Mouse (Mus musculus) midbrain, embryonic 10.5 days (tissue): Measurements from ENCODE around the gene Zswim3. TPM values are rescaled to one million over a fixed set of nuclear protein-coding genes. Genes with fewer than 3 reads are reported as not detected.
"Not testable (repeated sequence)": the region's sequence is repeated elsewhere in the genome, so short reads cannot be mapped to it uniquely, and the experiment has no call there.

Experiments
- DNase-seq: peaks from one replicate; pipeline ENCODE4 v3.0.0-alpha.2; 2017; ENCODE audit warnings: low spot score
- H3K27ac ChIP-seq: fragments of 300-500 bp; sonication (generic); replicated peaks from 2 replicates; pipeline ENCODE4 v1.5.1; 2016; ENCODE audit warnings: mild to moderate bottlenecking
- H3K27me3 ChIP-seq: fragments of 300-500 bp; sonication (generic); 2 replicates; pipeline ENCODE4 v1.6.1; 2016; ENCODE audit warnings: low read depth, mild to moderate bottlenecking; ENCODE audit not compliant: poor library complexity, severe bottlenecking
- H3K36me3 ChIP-seq: fragments of 300-500 bp; sonication (generic); 2 replicates; pipeline ENCODE4 v1.6.1; 2016; ENCODE audit warnings: mild to moderate bottlenecking, moderate library complexity
- H3K4me1 ChIP-seq: fragments of 300-500 bp; sonication (generic); 2 replicates; pipeline ENCODE4 v1.6.1; 2016
- H3K4me3 ChIP-seq: fragments of 300-500 bp; sonication (generic); 2 replicates; pipeline ENCODE4 v1.5.1; 2016; ENCODE audit warnings: mild to moderate bottlenecking, moderate library complexity
- H3K9me3 ChIP-seq: fragments of 300-500 bp; sonication (generic); replicated peaks from 2 replicates; pipeline ENCODE4 v1.6.1; 2016; ENCODE audit warnings: mild to moderate bottlenecking
- WGBS: fragments of 180-500 bp; shearing (Covaris S2); methylation state at CpG from one replicate; pipeline ENCODE4 v1.1.7; 2016; 5-methylcytosine and 5-hydroxymethylcytosine counted together
- polyA plus RNA-seq: library from polyadenylated mRNA; unstranded; fragments of >200 nt; fragmentation: Nextera tagmentation; extraction: Ambion mirVana; gene quantifications from 2 replicates; pipeline ENCODE4 v1.2.1, GENCODE M21; 2016

The Zswim3 gene
- polyA plus RNA-seq, 1 experiment from 2014 or later, result 9.7 TPM

DNA sequence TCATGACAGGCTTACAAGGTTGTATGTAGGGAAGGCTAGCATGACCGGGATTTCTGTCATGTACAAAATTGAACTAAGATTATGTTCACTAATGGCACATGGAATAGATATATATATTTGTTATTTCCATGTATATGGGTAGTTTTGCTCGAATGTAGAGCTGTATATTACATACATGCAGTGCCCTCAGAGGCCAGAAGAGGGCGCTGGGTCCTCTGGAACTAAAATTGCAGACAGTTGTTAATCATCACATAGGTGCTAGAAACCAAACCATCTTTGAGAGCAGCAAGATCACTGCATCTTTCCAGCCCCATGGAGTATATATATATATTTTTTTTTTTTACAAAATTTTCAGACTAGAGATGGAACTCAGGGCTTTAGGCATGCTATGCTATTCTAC is 40.9 kb downstream of the Zswim3 start:
- Histone ChIP-seq H3K27ac (no peak overlapping the region), H3K4me1 (no peaks in the 10 kb centered on the region), H3K36me3 (peaks cover 63% of the 10 kb centered on the region), H3K9me3 (0 out of 2 replicates have a peak, but pooled peaks cover 3% of the 10 kb centered on the region), H3K4me3 (no peak overlapping the region), H3K27me3 (no peaks in the 10 kb centered on the region)
- no peak for DNase-seq
- WGBS, result 55% methylated on average over 3 of the region's 3 CpGs

DNA sequence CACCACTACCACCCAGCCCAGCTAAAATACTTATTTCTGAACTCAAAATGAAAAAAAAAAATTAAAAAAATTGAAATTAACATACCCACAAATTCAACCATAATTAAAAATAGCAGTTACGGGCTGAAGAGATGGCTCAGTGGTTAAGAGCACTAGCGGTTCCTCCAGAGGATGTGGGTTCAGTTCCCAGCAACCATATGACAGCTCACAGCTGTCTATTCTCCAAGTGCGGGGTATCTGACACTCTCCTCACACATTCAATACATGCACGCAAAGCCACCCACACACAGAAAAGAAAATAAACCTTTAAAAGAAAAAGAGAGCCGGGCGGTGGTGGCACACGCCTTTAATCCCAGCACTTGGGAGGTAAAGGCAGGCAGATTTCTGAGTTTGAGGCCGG is 45.2 kb downstream of the Zswim3 start:
- Histone ChIP-seq H3K4me1 (peaks cover 5% of the 10 kb centered on the region), H3K9me3 (0 out of 2 replicates have a peak, but pooled peaks cover 3% of the 10 kb centered on the region), H3K27me3 (peaks cover 4% of the 10 kb centered on the region; the same call in 1 of the 2 replicates), H3K27ac (no peak overlapping the region), H3K4me3 (no peak overlapping the region), H3K36me3 (peaks cover 77% of the 10 kb centered on the region)
- WGBS, result 89% methylated on average over 8 of the region's 8 CpGs
- DNase-seq, result no peak

DNA sequence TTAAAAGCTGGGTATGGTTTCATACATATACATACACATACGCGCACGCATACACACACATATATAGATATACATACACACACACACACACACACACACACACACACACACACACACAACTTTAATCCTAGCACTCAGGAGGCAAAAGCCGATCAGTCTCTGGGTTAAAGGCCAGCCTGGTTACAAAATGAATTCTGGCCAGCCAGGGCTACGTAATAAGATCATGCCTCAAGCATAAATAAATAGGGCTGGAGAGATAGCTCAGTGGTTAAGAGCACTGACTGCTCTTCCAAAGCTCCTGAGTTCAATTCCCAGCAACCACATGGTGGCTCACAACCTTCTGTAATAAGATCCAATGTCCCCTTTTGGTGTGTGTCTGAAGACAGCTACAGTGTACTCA is 50.7 kb downstream of the Zswim3 start:
- H3K36me3 ChIP-seq, result peaks cover 41% of the 10 kb centered on the region
- H3K9me3 ChIP-seq, DNase-seq, H3K27ac ChIP-seq: not testable (repeated sequence)
- WGBS, result 79% methylated on average over 5 of the region's 5 CpGs
- peaks cover 51% of the 10 kb centered on the region for H3K27me3 ChIP-seq
- H3K4me1 ChIP-seq, result peaks cover 45% of the 10 kb centered on the region
- H3K4me3 ChIP-seq, result peak overlapping the region; percentile 75; the same call in 1 of the 2 replicates

DNA sequence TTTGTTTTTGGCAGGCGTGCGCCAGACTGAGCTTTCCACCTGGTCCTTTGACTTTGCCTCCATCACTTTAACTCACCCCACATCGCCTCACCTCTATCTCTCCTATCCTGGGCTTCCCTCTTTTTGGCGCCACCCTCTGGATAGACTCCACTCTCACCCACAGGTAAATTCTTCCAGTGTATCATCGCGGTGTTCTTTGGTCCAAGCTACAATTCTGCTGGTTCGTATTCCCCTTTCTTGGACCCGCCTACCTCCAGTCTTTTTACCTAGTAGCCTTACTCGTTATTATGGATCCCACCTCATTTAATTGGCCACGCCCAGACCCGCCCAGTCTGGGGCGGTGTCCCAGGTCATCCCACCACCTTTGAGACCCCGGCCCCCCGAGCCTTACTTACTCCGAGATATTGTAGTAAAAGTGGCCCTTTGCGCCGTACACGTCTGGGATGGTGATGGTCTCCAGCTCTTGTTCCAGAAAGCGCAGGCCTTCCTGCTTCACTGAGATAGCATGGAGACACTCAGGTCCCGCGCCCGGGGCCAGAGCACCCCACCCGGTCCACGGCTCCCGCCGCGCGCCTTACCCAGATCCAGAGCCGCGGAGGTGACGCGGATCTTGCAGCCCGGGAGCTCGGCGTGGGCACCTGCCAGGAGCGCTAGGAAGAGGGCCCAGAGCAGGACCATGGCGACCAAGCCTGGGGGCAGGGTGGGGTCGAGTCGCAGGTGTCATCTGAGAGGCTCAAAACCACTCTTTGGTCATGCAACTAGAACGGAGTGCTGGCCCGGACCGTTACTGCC is 51.6 kb downstream of the Zswim3 start:
- peaks cover 31% of the 10 kb centered on the region for H3K36me3 ChIP-seq
- H3K4me3 ChIP-seq, result peak overlapping the region; percentile 75
- peaks cover 51% of the 10 kb centered on the region for H3K27me3 ChIP-seq
- peak overlapping the region; percentile 85 for H3K27ac ChIP-seq
- WGBS, result 1% methylated on average over 42 of the region's 42 CpGs
- DNase-seq, result peak; percentile 47
- H3K9me3 ChIP-seq, result no peaks in the 10 kb centered on the region
- peaks cover 45% of the 10 kb centered on the region for H3K4me1 ChIP-seq

DNA sequence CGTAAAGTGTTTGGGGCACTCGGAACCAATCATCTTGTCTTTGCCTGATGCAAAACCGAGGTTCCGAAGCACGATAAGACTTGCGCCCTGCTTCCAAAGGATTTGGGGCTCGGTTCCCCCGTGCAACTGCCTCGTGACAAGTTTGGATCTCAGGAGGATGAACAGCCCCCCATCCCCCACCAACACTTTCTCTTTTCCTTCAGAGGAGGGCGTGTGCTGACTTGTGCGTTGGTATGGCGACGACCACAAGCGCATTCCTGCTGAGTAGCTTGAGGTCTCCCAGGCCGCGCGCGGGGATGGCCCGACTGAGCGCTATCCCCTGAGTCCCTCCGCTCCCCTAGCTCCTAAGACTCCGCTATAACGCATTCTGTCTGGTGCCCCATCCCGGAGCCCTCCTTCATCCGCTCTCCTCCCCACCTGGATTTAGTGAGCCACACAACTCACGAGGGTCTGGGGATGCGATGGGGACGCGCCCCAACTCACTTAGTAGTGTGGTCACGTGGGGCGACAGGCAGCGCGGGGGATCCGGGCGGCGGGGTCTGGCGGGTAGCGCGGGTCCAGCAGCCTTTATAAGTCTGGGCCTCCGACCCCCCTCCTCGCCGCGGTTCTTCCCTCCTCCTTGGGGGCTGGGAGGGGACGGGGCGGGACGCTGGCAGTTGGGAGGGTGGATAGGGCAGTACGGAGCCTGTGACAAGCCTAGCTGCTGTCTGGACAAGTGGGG is 52.4 kb downstream of the Zswim3 start, which contains the start of gene Pltp:
Gene Pltp (minus strand): TSS at position 611 of the 721 bp plus-strand sequence.
- H3K4me3 ChIP-seq, result peak within 1 kb of the TSS; percentile 75

DNA sequence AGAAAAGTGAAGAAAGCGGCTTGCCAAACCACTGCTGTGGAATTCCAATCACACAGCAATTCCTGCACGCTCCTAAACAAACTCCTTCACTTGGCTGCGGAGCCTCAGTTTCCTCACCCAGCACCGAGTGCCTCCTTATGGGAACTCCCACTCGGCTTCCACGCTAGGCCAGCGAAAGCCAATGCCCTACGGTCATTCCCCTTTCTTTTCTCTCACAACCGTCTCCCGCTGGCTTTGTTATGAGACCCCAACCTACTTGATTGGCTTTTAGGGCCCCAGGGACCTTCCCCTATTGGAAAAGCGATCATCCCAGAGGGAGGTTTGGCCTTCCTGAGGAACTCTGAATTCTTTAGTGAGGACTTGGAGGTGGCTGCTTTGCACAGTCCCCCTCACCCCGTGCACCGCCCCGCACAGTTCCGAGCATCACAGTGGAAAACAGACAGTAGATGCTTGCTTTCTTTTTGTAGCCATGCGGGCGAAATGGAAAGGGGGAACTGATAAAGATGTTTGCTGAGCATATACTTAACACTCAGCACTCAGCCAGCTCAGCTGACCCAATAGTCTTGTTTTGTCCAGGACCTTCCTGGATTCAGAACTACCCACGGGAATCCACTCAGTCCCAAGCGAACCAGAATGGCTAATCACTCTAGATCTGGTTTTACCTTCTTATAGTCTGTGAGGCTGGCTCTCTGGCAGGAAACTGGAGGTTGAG is 53.1 kb downstream of the Zswim3 start:
- Histone ChIP-seq H3K36me3 (peaks cover 16% of the 10 kb centered on the region), H3K4me1 (peaks cover 57% of the 10 kb centered on the region), H3K9me3 (no peaks in the 10 kb centered on the region), H3K4me3 (peak overlapping the region; percentile 75), H3K27me3 (peaks cover 51% of the 10 kb centered on the region), H3K27ac (peak overlapping the region; percentile 85)
- DNase-seq, result no peak
- WGBS, result 2% methylated on average over 19 of the region's 19 CpGs

More for the DNA sequence above, 52.4 kb downstream of the Zswim3 start, which contains the start of gene Pltp:
- peaks cover 51% of the 10 kb centered on the region for H3K27me3 ChIP-seq
- DNase-seq, result peak; percentile 88
- H3K27ac ChIP-seq, result peak within 1 kb of the TSS; percentile 85
- peaks cover 24% of the 10 kb centered on the region for H3K36me3 ChIP-seq
- no peaks in the 10 kb centered on the region for H3K9me3 ChIP-seq
- H3K4me1 ChIP-seq, result peaks cover 51% of the 10 kb centered on the region
- WGBS, result under 1% methylated on average over 47 of the region's 47 CpGs

DNA sequence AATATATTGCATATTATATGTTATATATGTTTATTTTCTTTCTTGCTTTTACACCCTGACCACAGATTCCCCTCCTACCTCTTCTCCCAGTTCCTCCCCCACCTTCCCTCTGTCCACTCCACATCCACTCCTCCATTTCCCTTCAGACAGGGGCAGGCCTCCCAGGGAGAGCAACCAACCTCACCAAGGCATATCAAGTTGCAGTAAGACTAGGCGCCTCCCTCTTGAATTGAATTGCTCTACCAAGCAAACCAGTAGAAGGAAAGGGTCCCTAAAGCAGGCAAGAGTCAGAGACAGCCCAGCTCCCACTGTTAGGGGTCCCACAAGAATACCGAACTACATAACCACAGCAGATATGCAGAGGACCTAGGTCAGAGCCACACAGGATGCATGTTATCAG is 54.3 kb downstream of the Zswim3 start:
- no peak for DNase-seq
- H3K36me3 ChIP-seq, result peaks cover 5% of the 10 kb centered on the region
- peaks cover 57% of the 10 kb centered on the region for H3K4me1 ChIP-seq
- H3K27ac ChIP-seq, result no peak overlapping the region
- no peaks in the 10 kb centered on the region for H3K9me3 ChIP-seq
- WGBS, result 59% methylated on average over 2 of the region's 2 CpGs
- H3K4me3 ChIP-seq, result no peak overlapping the region
- H3K27me3 ChIP-seq, result peaks cover 51% of the 10 kb centered on the region

DNA sequence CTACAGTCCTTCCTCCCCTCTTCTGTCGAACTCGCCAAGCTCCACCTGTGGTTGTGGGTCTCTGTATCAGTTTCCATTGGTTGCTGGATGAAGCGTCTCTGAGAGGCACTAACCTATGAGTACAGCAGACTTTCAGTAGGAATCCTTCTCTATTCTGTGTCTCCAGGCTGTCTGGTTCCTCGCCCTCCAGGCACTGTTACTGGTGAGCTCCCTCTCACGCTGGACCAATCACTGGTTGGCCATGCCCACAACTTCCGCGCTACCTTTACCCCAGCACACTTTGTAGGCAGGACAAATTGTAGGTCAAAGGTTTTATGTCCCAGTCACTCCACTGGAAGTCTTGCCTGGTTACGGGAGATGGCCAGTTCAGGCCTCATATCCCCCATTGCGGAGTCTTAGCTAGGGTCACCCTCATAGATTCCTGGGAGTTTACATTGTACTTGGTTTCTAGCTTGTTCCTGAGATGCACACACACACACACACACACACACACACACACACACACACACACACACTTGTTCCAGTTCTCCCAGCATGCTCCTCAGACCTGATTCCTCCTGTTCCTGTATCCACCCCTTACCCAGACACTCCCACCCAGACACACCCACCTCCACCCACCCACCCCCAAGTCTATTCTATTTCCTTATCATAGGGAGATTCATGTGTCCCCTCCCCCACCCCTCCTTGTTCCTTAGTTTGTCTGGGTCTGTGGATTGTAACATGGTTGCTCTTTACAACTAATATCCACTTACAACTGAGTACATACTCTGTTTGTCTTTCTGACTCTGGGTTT is 54.9 kb downstream of the Zswim3 start:
- H3K36me3 ChIP-seq, result no peaks in the 10 kb centered on the region
- WGBS, result 67% methylated on average over 9 of the region's 9 CpGs
- H3K9me3 ChIP-seq, result no peaks in the 10 kb centered on the region
- no peak for DNase-seq
- H3K4me1 ChIP-seq, result peaks cover 55% of the 10 kb centered on the region
- H3K27me3 ChIP-seq, result peaks cover 49% of the 10 kb centered on the region
- H3K4me3 ChIP-seq, result no peak overlapping the region
- no peak overlapping the region for H3K27ac ChIP-seq

DNA sequence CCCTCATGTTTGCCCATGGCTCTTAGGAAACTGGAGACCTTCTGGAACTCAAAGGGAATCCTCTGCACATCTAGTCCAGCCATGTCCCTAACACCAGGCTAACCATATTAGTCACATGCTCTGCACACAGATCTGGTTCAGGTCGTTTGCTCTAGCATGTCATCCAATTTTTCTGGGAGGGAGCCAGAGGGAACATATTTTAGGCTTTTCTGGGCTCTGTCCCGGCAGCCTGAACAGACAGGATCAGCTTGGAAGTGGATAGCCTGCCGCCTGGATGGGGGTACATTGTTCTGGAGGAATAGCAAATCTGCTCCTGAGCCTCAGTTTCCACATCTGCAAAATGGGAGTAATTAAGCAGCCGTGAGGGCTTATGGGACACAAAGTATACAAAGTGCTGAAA is 56.2 kb downstream of the Zswim3 start:
- DNase-seq, result no peak
- no peak overlapping the region for H3K27ac ChIP-seq
- H3K4me3 ChIP-seq, result no peak overlapping the region
- no peaks in the 10 kb centered on the region for H3K9me3 ChIP-seq
- no peaks in the 10 kb centered on the region for H3K36me3 ChIP-seq
- peaks cover 42% of the 10 kb centered on the region for H3K4me1 ChIP-seq
- H3K27me3 ChIP-seq, result peaks cover 39% of the 10 kb centered on the region
- WGBS, result 82% methylated on average over 4 of the region's 4 CpGs

DNA sequence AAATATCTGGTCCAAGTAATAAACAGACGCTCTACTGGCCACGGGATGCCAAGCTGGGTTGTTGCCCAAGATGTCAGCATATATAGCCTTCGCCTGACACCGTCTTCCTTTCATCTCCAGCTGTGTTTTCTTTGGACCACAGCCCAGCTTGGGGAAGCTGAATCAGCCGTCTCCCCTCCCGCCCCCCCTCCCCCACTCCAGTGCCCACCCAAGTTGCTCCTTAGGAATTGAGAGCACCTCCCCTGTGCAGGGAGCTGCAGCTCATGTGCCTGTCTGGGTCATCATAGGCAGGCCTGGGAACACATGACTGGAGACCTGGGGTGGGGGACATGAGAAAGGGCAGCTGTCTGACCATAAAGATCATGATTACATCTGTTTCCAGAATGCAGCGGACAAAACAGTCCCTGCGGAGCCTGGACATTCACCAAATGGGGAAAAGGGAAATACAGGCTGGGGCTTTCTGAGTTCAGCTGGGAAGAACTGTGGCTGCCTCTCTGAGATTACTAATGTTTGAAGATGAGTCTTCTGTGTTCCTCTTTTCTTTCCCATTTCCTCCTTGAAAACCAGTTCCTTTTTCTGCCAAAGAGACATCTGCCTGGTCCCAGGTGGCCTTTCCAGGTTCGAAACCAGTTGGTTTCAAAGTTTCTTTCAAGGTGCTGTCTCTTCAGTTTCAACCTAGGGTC is 57.4 kb downstream of the Zswim3 start:
- 68% methylated on average over 9 of the region's 9 CpGs for WGBS
- H3K27me3 ChIP-seq, result peaks cover 27% of the 10 kb centered on the region
- peaks cover 34% of the 10 kb centered on the region for H3K4me1 ChIP-seq
- H3K27ac ChIP-seq, result no peak overlapping the region
- H3K9me3 ChIP-seq, result 0 out of 2 replicates have a peak, but pooled peaks cover 2% of the 10 kb centered on the region
- H3K4me3 ChIP-seq, result no peak overlapping the region
- DNase-seq, result peak; percentile 51
- no peaks in the 10 kb centered on the region for H3K36me3 ChIP-seq

DNA sequence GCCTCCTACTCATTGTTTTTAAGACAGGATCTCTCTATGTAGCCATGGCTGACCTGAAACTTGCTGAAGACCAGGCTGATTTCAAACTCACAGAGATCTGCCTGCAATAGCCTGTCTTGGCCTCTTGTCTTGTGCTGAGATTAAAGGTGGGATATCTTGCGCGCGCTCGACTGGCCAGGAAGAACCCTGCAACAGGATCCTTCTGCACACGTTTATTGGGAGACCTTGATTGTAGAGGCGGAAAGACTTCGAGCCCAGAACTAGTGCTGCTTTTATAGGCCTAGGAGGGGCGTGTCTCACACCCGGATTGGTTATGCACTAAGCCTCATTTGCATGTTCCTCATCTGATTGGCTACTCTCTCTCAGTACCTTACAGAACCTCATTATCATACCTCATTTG is 58.5 kb downstream of the Zswim3 start:
- H3K4me3 ChIP-seq, H3K9me3 ChIP-seq, H3K36me3 ChIP-seq, DNase-seq, H3K27ac ChIP-seq: not testable (repeated sequence)
- Histone ChIP-seq H3K4me1 (peaks cover 24% of the 10 kb centered on the region), H3K27me3 (peaks cover 16% of the 10 kb centered on the region)
- WGBS, result 90% methylated on average over 9 of the region's 9 CpGs
